Mouse (Mus musculus) forebrain, postnatal 0 days (tissue): ENCODE results near the gene Sgpl1. TPM values are rescaled to one million over a fixed set of nuclear protein-coding genes. Genes with fewer than 3 reads are reported as not detected.

ENCODE experiments used
- ATAC-seq: fragments of 200-750 bp; cut with Nextera tagmentation; 2 replicates; pipeline ENCODE4 v1.8.0; 2017; ENCODE audit warnings: mild to moderate bottlenecking, moderate library complexity
- DNase-seq: peaks from one replicate; pipeline ENCODE4 v3.0.0-alpha.2; 2015
- H3K27ac ChIP-seq: fragments of 300-500 bp; sonication (generic); 2 replicates; pipeline ENCODE4 v1.5.1; 2014; ENCODE audit warnings: low read depth, mild to moderate bottlenecking, antibody characterized with exemption, low read length, moderate library complexity, mixed read lengths
- H3K27me3 ChIP-seq: fragments of 300-500 bp; sonication (generic); 2 replicates; pipeline ENCODE4 v1.6.1; 2014; ENCODE audit warnings: mild to moderate bottlenecking, low read length, mixed read lengths; ENCODE audit not compliant: insufficient read depth
- H3K36me3 ChIP-seq: fragments of 300-500 bp; sonication (generic); 2 replicates; pipeline ENCODE4 v1.6.1; 2014; ENCODE audit warnings: mild to moderate bottlenecking, moderate library complexity; ENCODE audit not compliant: insufficient read depth
- H3K4me1 ChIP-seq: fragments of 300-500 bp; sonication (generic); 2 replicates; pipeline ENCODE4 v1.6.1; 2014; ENCODE audit warnings: antibody characterized with exemption; ENCODE audit not compliant: insufficient read depth
- H3K4me2 ChIP-seq: fragments of 300-500 bp; sonication (generic); 2 replicates; pipeline ENCODE4 v1.6.1; 2014; ENCODE audit warnings: low read depth, mild to moderate bottlenecking, moderate library complexity
- H3K4me3 ChIP-seq: fragments of 300-500 bp; sonication (generic); 2 replicates; pipeline ENCODE4 v1.5.1; 2014; ENCODE audit warnings: low read depth, low read length, mixed read lengths
- H3K9ac ChIP-seq: fragments of 300-500 bp; sonication (generic); 2 replicates; pipeline ENCODE4 v1.6.1; 2014; ENCODE audit warnings: mild to moderate bottlenecking
- H3K9me3 ChIP-seq: fragments of 300-500 bp; sonication (generic); 2 replicates; pipeline ENCODE4 v1.6.1; 2016; ENCODE audit warnings: low read length
- CTCF ChIP-seq: sonication (generic); IDR thresholded peaks from 2 replicates; pipeline ENCODE4 v1.5.1; 2016; ENCODE audit warnings: antibody characterized with exemption, control low read depth, low read depth
- WGBS: fragments of 180-500 bp; shearing (Covaris S2); extraction: QIAGEN DNeasy Blood & Tissue Kit; methylation state at CpG from one replicate; pipeline ENCODE4 v1.1.7; 2014; 5-methylcytosine and 5-hydroxymethylcytosine counted together
- microRNA-seq, 2 experiments: library from miRNA; unstranded; fragments of <30 nt; microRNA quantifications; one replicate each; pipeline ENCODE4; 2016
- polyA plus RNA-seq: library from polyadenylated mRNA; unstranded; fragments of >200 nt; fragmentation: Nextera tagmentation; extraction: Ambion mirVana; gene quantifications from 2 replicates; pipeline ENCODE4 v1.2.1, GENCODE M21; 2015
- total RNA-seq: library from RNA; depleted of rRNA; stranded (reverse); fragments of >200 nt; gene quantifications from 2 replicates; pipeline ENCODE4 v1.2.3, GENCODE M21; 2014; rRNA removed

The Sgpl1 gene
- total and polyA plus RNA-seq, 2 experiments from 2014 or later = 31.9 to 50.6 TPM

GRCm38 (mm10) chr10:61059543-61060110, 87.9 kb downstream of the Sgpl1 start:
- Histone ChIP-seq H3K36me3 (no peaks in the 10 kb centered on the region), H3K4me2 (no peak overlapping the region), H3K27ac (no peak overlapping the region), H3K9ac (no peak overlapping the region), H3K9me3 (no peaks in the 10 kb centered on the region), H3K4me1 (no peaks in the 10 kb centered on the region), H3K27me3 (no peaks in the 10 kb centered on the region), H3K4me3 (no peak overlapping the region)
- DNase-seq = no peak
- WGBS = 20% methylated on average over 6 of the region's 6 CpGs
- no peak for TF ChIP-seq CTCF
- no peak for ATAC-seq

DNA sequence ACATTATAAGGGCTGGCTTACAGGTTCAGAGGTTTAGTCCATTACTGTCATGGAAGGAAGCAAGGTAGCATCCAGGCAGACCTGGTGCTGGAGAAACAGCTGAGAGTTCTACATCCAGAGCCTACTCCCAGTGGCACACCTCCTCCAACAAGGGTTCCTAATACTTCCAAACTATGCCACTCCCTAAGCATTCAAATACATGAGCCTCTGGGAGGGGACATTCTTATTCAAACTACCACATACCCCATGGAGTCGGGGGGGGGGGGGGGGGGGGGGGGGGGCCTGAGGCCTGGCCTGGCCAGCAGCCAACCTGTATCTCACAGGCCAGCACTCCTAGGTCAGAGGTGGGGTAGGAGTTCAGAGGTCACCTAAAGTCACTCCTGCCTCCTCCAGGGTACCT, 88.4 kb downstream of the Sgpl1 start:
- Histone ChIP-seq H3K27ac (no peak overlapping the region), H3K9ac (no peak overlapping the region), H3K4me3 (no peak overlapping the region), H3K36me3 (no peaks in the 10 kb centered on the region), H3K9me3 (no peaks in the 10 kb centered on the region), H3K4me2 (no peak overlapping the region), H3K4me1 (no peaks in the 10 kb centered on the region), H3K27me3 (no peaks in the 10 kb centered on the region)
- ATAC-seq (no peak), DNase-seq (no peak)
- no peak for TF ChIP-seq CTCF
- WGBS = no CpG with 5 or more reads among the region's 1 CpGs

- H3K36me3 ChIP-seq = no peaks in the 10 kb centered on the region
- ATAC-seq (no peak), DNase-seq (no peak)
- H3K27me3 ChIP-seq = no peaks in the 10 kb centered on the region
- WGBS = 98% methylated on average over 7 of the region's 7 CpGs
- no peaks in the 10 kb centered on the region for H3K9me3 ChIP-seq
- H3K27ac ChIP-seq = no peak overlapping the region
- TF ChIP-seq CTCF = no peak
- H3K4me1 ChIP-seq = no peaks in the 10 kb centered on the region
- no peak overlapping the region for H3K9ac ChIP-seq
- H3K4me3 ChIP-seq = no peak overlapping the region
- no peak overlapping the region for H3K4me2 ChIP-seq
These were observed 90.8 kb downstream of the Sgpl1 start for GRCm38 (mm10) chr10:61056661-61057060.

- no peaks in the 10 kb centered on the region for H3K9me3 ChIP-seq
- no peak overlapping the region for H3K9ac ChIP-seq
- H3K4me2 ChIP-seq = no peak overlapping the region
- H3K4me3 ChIP-seq = no peak overlapping the region
- H3K4me1 ChIP-seq = no peaks in the 10 kb centered on the region
- peak; percentile 91 for DNase-seq
- ATAC-seq = peak; percentile 89
- TF ChIP-seq CTCF = peak; percentile 97
- WGBS = 51% methylated on average over 14 of the region's 14 CpGs
- no peaks in the 10 kb centered on the region for H3K36me3 ChIP-seq
- H3K27ac ChIP-seq = no peak overlapping the region
- H3K27me3 ChIP-seq = no peaks in the 10 kb centered on the region
These were observed 95.4 kb downstream of the Sgpl1 start for GRCm38 (mm10) chr10:61051993-61052613.

Small RNA genes within 50 kb of the gene (microRNA-seq; reads per million reads assigned to microRNA genes)
- 0 reads per million in 2 experiments for gene Gm44308

Other genes starting within 250 kb of the Sgpl1 start
- 13.6 and 15.3 TPM in 2 replicates for gene Pcbd1, start 58.4 kb downstream of the Sgpl1 start, total RNA-seq
- 29.7 and 47.8 TPM in 2 replicates for gene Pcbd1, start 58.4 kb downstream of the Sgpl1 start, polyA plus RNA-seq
- 0.62 and 1.2 TPM in 2 replicates for gene Tbata, start 24.3 kb upstream of the Sgpl1 start, total RNA-seq
- 2.9 and 4.7 TPM in 2 replicates for gene Tbata, start 24.3 kb upstream of the Sgpl1 start, polyA plus RNA-seq
- gene Adamts14, start 125.7 kb upstream of the Sgpl1 start, total RNA-seq = 0.54 and 1.0 TPM in 2 replicates
- 0.18 and 0.22 TPM in 2 replicates for gene Adamts14, start 125.7 kb upstream of the Sgpl1 start, polyA plus RNA-seq
- gene Prf1, start 150.1 kb upstream of the Sgpl1 start, total RNA-seq = not detected in 2 replicates
- not detected in 2 replicates for gene Prf1, start 150.1 kb upstream of the Sgpl1 start, polyA plus RNA-seq
- 20.2 and 23.7 TPM in 2 replicates for gene Pald1, start 235.8 kb upstream of the Sgpl1 start, total RNA-seq
- 12.4 and 14.4 TPM in 2 replicates for gene Pald1, start 235.8 kb upstream of the Sgpl1 start, polyA plus RNA-seq